Mouse (Mus musculus) forebrain, embryonic 15.5 days (tissue): ENCODE results near the gene Lgals8. TPM values are rescaled to one million over a fixed set of nuclear protein-coding genes. Genes with fewer than 3 reads are reported as not detected.

Source experiments
- ATAC-seq: fragments of 200-750 bp; cut with Nextera tagmentation; replicated peaks from 2 replicates; pipeline ENCODE4 v1.8.0; 2017; ENCODE audit warnings: mild to moderate bottlenecking, moderate TSS enrichment, moderate library complexity
- H3K27ac ChIP-seq: fragments of 300-500 bp; sonication (generic); replicated peaks from 2 replicates; pipeline ENCODE4 v1.5.1; 2015; ENCODE audit warnings: mild to moderate bottlenecking, inconsistent platforms
- H3K27me3 ChIP-seq: fragments of 300-500 bp; sonication (generic); 2 replicates; pipeline ENCODE4 v1.6.1; 2015; ENCODE audit warnings: inconsistent platforms
- H3K36me3 ChIP-seq: fragments of 300-500 bp; sonication (generic); 2 replicates; pipeline ENCODE4 v1.6.1; 2015; ENCODE audit warnings: mild to moderate bottlenecking, inconsistent platforms
- H3K4me1 ChIP-seq: fragments of 300-500 bp; sonication (generic); 2 replicates; pipeline ENCODE4 v1.6.1; 2015; ENCODE audit warnings: inconsistent platforms
- H3K4me2 ChIP-seq: fragments of 300-500 bp; sonication (generic); replicated peaks from 2 replicates; pipeline ENCODE4 v1.6.1; 2015; ENCODE audit warnings: mild to moderate bottlenecking, inconsistent platforms
- H3K4me3 ChIP-seq: fragments of 300-500 bp; sonication (generic); 2 replicates; pipeline ENCODE4 v1.5.1; 2015; ENCODE audit warnings: mild to moderate bottlenecking, inconsistent platforms
- H3K9ac ChIP-seq: fragments of 300-500 bp; sonication (generic); replicated peaks from 2 replicates; pipeline ENCODE4 v1.6.1; 2015; ENCODE audit warnings: mild to moderate bottlenecking, inconsistent platforms
- H3K9me3 ChIP-seq: fragments of 300-500 bp; sonication (generic); 2 replicates; pipeline ENCODE4 v1.6.1; 2016; ENCODE audit warnings: inconsistent platforms
- WGBS: fragments of 180-500 bp; shearing (Covaris S2); methylation state at CpG from one replicate; pipeline ENCODE4 v1.1.7; 2015; ENCODE audit warnings: mixed read lengths; 5-methylcytosine and 5-hydroxymethylcytosine counted together
- polyA plus RNA-seq: library from polyadenylated mRNA; unstranded; fragments of >200 nt; fragmentation: Nextera tagmentation; extraction: Ambion mirVana; gene quantifications from 2 replicates; pipeline ENCODE4 v1.2.1, GENCODE M21; 2015

Lgals8 gene
- polyA plus RNA-seq, 1 experiment from 2014 or later, result 14.1 TPM

DNA sequence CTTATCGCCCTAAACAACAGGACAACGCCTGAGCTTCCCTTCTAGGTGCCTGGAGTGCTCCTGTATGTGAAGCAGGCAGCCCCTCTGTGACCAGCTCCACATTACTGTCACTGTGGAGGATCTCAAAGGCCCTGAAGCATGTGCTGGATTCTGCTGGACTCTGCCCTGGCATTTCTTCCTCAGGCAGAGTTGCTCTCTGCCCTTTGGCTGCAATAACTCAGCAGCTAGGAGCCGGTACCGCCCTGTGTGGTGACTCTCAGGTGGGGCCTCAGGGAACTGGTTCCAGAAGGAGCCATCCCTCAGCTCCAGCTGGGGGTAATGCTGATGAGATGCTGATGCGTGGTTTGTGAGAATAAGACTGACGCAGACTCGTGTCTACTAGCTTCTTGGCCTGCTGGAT lies 8.0 kb downstream of the Lgals8 start:
- Histone ChIP-seq H3K9ac (no peak overlapping the region), H3K4me1 (peaks cover 11% of the 10 kb centered on the region; the same call in 1 of the 2 replicates), H3K4me2 (no peak overlapping the region), H3K27ac (no peak overlapping the region), H3K9me3 (no peaks in the 10 kb centered on the region), H3K36me3 (no peaks in the 10 kb centered on the region), H3K4me3 (no peak overlapping the region), H3K27me3 (no peaks in the 10 kb centered on the region)
- 81% methylated on average over 7 of the region's 7 CpGs for WGBS
- no peak for ATAC-seq

DNA sequence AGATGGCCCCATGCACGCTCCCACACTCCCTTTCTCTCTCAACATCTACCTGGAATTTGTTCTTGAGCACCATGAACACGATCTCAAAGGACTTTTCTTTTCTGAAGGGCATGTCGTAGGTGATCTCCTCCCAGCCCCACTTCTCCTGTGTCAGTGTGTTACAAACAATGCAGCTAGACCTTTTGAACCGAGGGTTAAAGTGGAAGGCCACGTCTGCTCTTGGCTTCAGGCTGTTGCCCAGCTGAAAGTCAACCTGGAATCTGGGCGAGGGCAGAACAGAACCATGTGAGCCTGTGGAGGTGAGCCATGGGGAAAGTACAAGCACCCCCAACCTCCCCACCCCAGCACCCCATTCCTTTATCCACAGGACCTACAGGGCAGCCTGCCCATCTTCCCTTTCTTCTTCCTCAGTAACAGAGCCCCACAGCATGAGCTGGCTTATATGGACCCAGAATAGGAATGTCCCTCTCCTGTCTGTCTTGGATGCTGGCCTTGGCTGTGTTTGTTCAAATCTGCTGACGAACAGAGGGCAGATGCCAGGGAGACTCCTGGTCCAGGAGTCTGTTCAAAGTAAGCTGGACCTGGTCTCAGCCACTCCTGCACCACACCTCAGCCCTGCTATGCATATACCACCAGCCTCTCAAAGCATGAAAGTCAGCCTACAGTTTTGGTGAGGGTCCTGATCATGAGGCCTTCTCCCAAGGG lies 9.9 kb downstream of the Lgals8 start:
- H3K9me3 ChIP-seq, result no peaks in the 10 kb centered on the region
- no peaks in the 10 kb centered on the region for H3K27me3 ChIP-seq
- ATAC-seq, result no peak
- H3K9ac ChIP-seq, result no peak overlapping the region
- H3K4me1 ChIP-seq, result peaks cover 3% of the 10 kb centered on the region; the same call in 1 of the 2 replicates
- H3K4me2 ChIP-seq, result no peak overlapping the region
- H3K27ac ChIP-seq, result no peak overlapping the region
- H3K4me3 ChIP-seq, result no peak overlapping the region
- WGBS, result 79% methylated on average over 7 of the region's 7 CpGs
- no peaks in the 10 kb centered on the region for H3K36me3 ChIP-seq

DNA sequence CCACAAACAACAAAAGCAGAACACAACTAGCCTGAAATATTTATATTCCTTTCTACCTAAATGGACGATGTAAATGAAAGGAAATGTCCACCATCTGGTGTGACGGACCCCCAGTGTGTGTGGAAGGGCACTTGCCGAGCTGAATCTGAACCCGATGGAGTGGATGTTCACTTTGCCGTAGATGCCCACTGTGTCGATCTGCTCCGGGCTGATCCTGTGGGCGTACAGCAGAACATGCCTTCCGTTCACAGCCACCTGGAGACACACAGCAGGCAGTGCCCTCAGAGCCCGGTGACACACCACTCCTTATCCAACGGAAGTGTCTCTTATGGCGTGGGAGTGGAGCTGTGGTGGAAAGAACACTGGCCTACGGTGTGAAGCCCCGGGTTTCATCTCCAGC lies 11.6 kb downstream of the Lgals8 start:
- ATAC-seq, result no peak
- WGBS, result 94% methylated on average over 14 of the region's 14 CpGs
- H3K27me3 ChIP-seq, result no peaks in the 10 kb centered on the region

DNA sequence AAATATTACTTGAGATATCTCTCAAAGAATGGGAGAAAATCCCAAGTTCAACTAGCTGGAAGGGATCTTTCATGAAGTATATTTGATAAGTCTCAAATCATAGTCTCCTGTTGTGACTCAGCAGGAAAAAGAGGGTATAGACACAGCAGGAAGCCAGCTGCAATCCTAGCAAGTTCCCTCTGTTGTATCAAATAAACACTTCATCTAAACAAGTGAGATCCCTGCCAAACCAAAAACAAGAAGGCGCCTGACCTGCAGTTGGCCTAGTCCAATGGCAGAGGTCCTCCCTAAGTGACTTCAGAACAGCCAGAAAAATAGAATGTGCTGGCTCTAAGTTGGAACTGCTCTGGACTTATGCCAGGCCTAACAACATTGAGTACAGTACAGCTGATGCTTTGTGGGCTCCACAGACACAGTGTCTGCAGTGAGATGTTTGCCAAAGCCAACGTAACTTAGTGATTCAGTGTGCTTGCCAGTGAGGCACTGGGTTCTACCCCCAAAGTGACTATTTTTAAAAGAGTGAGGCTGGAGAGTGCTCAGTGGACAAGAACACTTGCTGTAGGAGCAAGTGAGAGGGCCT lies 22.6 kb downstream of the Lgals8 start:
- Histone ChIP-seq H3K4me2 (no peak overlapping the region), H3K4me3 (no peak overlapping the region), H3K27me3 (no peaks in the 10 kb centered on the region), H3K36me3 (peaks cover 38% of the 10 kb centered on the region), H3K27ac (no peak overlapping the region), H3K4me1 (no peaks in the 10 kb centered on the region), H3K9ac (no peak overlapping the region), H3K9me3 (no peaks in the 10 kb centered on the region)
- ATAC-seq, result 0 out of 2 replicates have a peak, but pooled peaks have one; percentile 8
- WGBS, result 66% methylated on average over 2 of the region's 2 CpGs

More for the DNA sequence above, 11.6 kb downstream of the Lgals8 start:
- Histone ChIP-seq H3K4me2 (no peak overlapping the region), H3K4me1 (no peaks in the 10 kb centered on the region), H3K4me3 (no peak overlapping the region), H3K27ac (no peak overlapping the region), H3K9me3 (no peaks in the 10 kb centered on the region), H3K36me3 (no peaks in the 10 kb centered on the region), H3K9ac (no peak overlapping the region)

DNA sequence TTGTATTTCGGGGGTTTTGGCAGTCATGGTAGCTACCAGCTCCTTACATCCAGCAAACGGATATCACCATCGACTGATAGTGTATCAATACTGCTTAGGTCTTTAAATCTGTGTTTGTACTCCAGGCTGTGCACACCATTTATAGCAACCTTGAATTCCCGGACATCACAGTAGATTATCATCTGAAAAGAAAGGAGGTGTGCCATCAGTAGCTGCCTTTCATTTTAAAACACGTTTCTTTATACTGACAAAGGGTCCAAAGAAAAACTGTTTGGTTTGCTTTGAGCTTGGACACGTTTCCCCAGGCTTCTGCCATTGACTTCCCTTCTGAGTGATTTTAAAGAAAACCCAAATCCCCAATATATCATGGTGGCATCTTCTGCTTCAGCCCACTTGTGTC lies 23.9 kb downstream of the Lgals8 start:
- no peak overlapping the region for H3K27ac ChIP-seq
- 92% methylated on average over 6 of the region's 6 CpGs for WGBS
- no peak overlapping the region for H3K4me3 ChIP-seq
- no peaks in the 10 kb centered on the region for H3K9me3 ChIP-seq
- no peak overlapping the region for H3K9ac ChIP-seq
- H3K36me3 ChIP-seq, result peaks cover 47% of the 10 kb centered on the region
- H3K27me3 ChIP-seq, result no peaks in the 10 kb centered on the region
- ATAC-seq, result no peak
- no peaks in the 10 kb centered on the region for H3K4me1 ChIP-seq
- H3K4me2 ChIP-seq, result no peak overlapping the region

DNA sequence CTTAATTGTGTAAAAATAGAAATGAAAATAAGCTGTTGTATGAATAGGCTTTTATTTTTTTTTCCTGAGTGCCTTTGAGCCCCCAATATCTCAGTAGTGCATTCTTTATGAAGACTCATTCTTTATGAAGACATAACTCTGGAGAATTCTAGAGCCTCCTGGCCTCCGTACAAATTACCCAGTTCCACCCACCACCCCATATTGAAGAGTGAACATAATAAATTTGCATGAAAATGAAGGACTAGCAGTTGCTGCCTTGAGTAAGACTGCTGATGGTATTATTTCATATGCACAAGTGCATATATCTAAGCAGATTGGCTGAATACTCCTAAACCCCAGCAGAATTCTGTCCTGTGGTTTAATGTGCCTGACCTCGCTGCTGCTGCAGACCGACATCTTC lies 25.2 kb downstream of the Lgals8 start:
- no peak overlapping the region for H3K4me2 ChIP-seq
- ATAC-seq, result no peak

DNA sequence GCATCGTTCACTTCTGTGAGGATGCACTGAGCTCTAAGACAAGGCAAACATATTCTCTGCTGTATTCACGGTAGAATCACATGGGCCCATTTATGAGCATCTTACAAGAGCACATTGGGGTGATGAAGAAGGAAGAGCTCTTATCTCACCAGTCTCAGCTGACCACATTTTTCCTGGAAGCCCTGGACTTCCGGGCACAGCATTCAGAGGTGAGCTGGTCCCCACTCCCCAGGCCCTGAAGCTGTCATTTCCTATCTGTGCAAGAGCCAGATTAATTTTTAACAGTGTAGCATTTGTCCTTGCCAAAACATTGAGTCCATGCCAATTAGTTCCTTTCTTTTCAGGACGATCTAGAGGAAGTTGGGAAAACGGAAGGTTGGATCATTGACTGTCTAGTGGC lies 30.9 kb downstream of the Lgals8 start:
- WGBS, result 92% methylated on average over 5 of the region's 5 CpGs
- H3K9ac ChIP-seq, result no peak overlapping the region
- H3K27me3 ChIP-seq, result no peaks in the 10 kb centered on the region
- no peak overlapping the region for H3K27ac ChIP-seq
- H3K9me3 ChIP-seq, result no peaks in the 10 kb centered on the region
- peaks cover 92% of the 10 kb centered on the region for H3K36me3 ChIP-seq
- H3K4me1 ChIP-seq, result no peaks in the 10 kb centered on the region
- no peak overlapping the region for H3K4me3 ChIP-seq
- ATAC-seq, result no peak
- no peak overlapping the region for H3K4me2 ChIP-seq

More for the DNA sequence above, 25.2 kb downstream of the Lgals8 start:
- 87% methylated on average over 3 of the region's 3 CpGs for WGBS
- Histone ChIP-seq H3K27me3 (no peaks in the 10 kb centered on the region), H3K9ac (no peak overlapping the region), H3K27ac (no peak overlapping the region), H3K4me1 (no peaks in the 10 kb centered on the region), H3K9me3 (no peaks in the 10 kb centered on the region), H3K4me3 (no peak overlapping the region), H3K36me3 (peaks cover 59% of the 10 kb centered on the region)

DNA sequence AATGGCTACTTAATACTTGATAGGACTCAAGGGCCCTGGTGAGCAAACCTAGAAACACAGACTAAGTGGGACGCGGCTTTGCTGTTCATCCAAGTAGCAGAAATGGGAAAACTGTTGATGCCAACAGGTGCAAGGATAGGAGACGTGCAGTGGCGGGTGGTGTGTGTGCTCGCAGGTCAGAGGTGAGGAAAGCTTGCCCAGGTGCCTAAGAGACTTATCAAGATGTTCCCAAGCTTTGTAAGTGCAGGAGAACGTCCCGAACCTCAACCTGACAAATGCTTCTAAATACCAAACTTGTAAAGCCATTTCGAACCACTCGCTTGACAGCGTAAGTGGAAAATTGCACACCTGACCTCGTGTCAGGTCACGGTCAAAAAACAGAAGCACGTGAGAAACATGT lies 36.2 kb downstream of the Lgals8 start:
- no peak overlapping the region for H3K4me2 ChIP-seq
- peaks cover 93% of the 10 kb centered on the region for H3K36me3 ChIP-seq
- no peaks in the 10 kb centered on the region for H3K9me3 ChIP-seq
- no peak overlapping the region for H3K9ac ChIP-seq
- no peaks in the 10 kb centered on the region for H3K4me1 ChIP-seq
- H3K27ac ChIP-seq, result no peak overlapping the region
- ATAC-seq, result no peak
- no peak overlapping the region for H3K4me3 ChIP-seq
- WGBS, result 91% methylated on average over 13 of the region's 13 CpGs
- no peaks in the 10 kb centered on the region for H3K27me3 ChIP-seq

DNA sequence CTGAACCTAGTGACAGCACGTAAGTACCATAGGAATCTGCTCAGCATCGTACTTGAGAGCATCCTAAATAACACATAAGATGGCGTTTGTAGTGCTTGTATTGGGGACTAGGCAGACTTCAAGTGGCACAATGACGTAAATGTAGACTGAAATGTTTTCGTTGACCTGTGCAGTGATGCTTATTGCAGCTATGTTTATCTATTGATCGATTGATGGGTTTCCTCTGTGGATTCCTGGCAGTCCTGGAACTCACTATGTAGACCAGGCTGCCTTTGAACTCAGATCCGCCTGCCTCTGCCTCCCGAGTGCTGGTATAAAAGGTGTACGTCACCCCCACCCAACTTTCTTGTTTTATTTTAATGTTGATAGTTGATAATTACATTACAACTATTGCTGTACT lies 44.1 kb downstream of the Lgals8 start:
- Histone ChIP-seq H3K4me2 (no peak overlapping the region), H3K4me1 (no peaks in the 10 kb centered on the region), H3K9me3 (no peaks in the 10 kb centered on the region), H3K27ac (no peak overlapping the region), H3K9ac (no peak overlapping the region), H3K36me3 (peaks cover 89% of the 10 kb centered on the region), H3K27me3 (no peaks in the 10 kb centered on the region), H3K4me3 (no peak overlapping the region)
- ATAC-seq, result no peak
- 96% methylated on average over 9 of the region's 9 CpGs for WGBS

DNA sequence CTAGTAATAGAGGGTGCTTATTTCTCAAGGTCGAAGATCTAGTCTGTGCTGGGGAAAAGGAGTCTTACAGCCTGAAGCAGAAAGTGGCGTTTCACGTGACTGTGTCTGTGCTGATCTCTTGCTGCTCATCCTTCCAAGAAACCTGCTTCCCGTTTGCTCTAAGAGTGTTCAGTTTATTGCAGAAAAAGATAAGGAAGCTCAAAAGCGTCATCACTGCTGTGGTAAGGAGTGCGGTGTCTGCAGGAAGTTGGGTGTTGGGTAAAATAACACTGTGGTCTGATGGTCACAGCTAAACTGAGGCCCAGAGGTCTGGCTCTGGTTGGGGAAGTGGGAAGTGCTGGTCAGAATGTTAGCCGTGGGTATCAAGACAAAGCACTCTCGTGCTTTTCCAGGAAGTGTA lies 52.7 kb downstream of the Lgals8 start:
- Histone ChIP-seq H3K9me3 (no peaks in the 10 kb centered on the region), H3K4me1 (no peaks in the 10 kb centered on the region), H3K9ac (no peak overlapping the region), H3K4me3 (no peak overlapping the region), H3K36me3 (peaks cover 64% of the 10 kb centered on the region), H3K4me2 (no peak overlapping the region), H3K27ac (no peak overlapping the region), H3K27me3 (no peaks in the 10 kb centered on the region)
- ATAC-seq, result no peak
- WGBS, result 93% methylated on average over 8 of the region's 8 CpGs

DNA sequence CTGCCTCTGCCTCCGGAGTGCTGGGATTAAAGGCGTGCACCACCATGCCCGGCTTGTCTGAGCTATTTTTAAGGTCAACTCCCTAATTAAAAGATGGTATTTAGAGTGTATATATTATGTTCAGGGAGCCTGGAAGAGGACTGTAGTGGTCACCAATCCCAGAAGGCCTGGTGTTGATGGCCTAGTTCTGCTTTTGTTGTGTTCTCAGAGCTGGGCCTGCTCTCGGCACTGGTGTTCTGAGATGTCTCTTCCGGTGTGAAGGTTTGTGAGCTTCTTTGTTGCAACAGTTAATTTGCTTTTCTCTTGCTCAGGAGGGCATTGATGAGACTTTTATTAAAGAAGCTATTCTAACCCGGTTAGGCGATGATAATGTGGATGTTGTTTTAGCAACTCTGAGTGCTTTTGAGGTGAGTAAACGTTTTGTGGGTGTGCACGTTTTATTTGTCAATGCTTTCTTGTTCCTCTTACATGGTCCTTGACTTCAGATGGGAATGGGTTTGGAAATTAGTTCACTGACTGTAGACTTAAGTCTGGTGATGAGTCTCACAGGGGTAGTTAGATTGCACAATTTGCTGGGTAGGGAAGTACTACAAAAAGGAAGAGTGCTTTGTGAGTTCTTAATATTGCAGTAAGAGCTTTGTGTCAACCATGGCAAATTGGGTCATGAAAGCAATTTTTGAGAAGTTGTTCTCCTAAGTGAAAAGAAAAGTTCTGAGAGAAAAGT lies 56.2 kb downstream of the Lgals8 start:
- no peak for ATAC-seq
- Histone ChIP-seq H3K36me3 (peaks cover 56% of the 10 kb centered on the region), H3K9ac (no peak overlapping the region), H3K4me2 (no peak overlapping the region), H3K4me3 (no peak overlapping the region), H3K9me3 (no peaks in the 10 kb centered on the region), H3K27me3 (no peaks in the 10 kb centered on the region), H3K27ac (no peak overlapping the region), H3K4me1 (no peaks in the 10 kb centered on the region)
- 68% methylated on average over 9 of the region's 9 CpGs for WGBS

DNA sequence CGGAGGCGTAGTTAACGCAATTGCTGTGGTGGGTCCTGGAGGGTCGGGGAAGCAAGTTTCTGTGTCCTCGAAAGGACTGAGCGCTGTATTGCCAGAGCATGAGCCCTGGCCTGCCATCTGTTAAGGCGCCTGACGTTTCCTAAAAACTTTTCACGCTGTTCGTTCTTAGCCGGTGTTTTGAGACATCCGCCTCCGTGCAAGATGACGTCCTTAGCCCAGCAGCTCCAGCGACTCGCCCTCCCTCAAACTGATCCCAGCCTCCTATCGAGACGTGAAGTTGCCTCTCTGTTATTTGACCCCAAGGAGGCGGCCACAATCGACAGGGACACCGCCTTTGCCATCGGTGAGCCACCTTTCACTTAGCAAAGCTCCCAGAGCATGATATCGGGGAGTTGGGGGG lies 69.2 kb downstream of the Lgals8 start:
- no peaks in the 10 kb centered on the region for H3K9me3 ChIP-seq
- H3K27ac ChIP-seq, result peak overlapping the region; percentile 71; the same call in 1 of the 2 replicates
- under 1% methylated on average over 23 of the region's 23 CpGs for WGBS
- H3K4me2 ChIP-seq, result peak overlapping the region; percentile 91
- H3K36me3 ChIP-seq, result peaks cover 26% of the 10 kb centered on the region
- H3K9ac ChIP-seq, result peak overlapping the region; percentile 52
- peaks cover 14% of the 10 kb centered on the region for H3K4me1 ChIP-seq
- H3K27me3 ChIP-seq, result no peaks in the 10 kb centered on the region
- H3K4me3 ChIP-seq, result peak overlapping the region; percentile 90
- no peak; the same call in 1 of the 2 replicates for ATAC-seq
